Mouse (Mus musculus) urinary bladder, adult 2 months (tissue): ENCODE data around the gene Snx9. TPM values are rescaled to one million over a fixed set of nuclear protein-coding genes. Genes with fewer than 3 reads are reported as not detected.
A peak's percentile ranks its signal among the peaks of the same experiment; 100 is the strongest.

ENCODE experiments used
- DNase-seq: peaks from one replicate; pipeline ENCODE4 v3.0.0; 2022; ENCODE audit warnings: low spot score
- polyA plus RNA-seq: library from polyadenylated mRNA; depleted of rRNA; stranded (reverse); fragments of >200 nt; gene quantifications from 2 replicates; pipeline ENCODE4 v1.2.3, GENCODE M21; 2012

Gene Snx9
- polyA plus RNA-seq, 1 experiment: 51.0 TPM

GRCm38 (mm10) chr17:5878878-5879277 is 37.7 kb downstream of the Snx9 start:
- DNase-seq: no peak

- no peak for DNase-seq
These were observed 44.3 kb downstream of the Snx9 start for GRCm38 (mm10) chr17:5885474-5885873.

DNA sequence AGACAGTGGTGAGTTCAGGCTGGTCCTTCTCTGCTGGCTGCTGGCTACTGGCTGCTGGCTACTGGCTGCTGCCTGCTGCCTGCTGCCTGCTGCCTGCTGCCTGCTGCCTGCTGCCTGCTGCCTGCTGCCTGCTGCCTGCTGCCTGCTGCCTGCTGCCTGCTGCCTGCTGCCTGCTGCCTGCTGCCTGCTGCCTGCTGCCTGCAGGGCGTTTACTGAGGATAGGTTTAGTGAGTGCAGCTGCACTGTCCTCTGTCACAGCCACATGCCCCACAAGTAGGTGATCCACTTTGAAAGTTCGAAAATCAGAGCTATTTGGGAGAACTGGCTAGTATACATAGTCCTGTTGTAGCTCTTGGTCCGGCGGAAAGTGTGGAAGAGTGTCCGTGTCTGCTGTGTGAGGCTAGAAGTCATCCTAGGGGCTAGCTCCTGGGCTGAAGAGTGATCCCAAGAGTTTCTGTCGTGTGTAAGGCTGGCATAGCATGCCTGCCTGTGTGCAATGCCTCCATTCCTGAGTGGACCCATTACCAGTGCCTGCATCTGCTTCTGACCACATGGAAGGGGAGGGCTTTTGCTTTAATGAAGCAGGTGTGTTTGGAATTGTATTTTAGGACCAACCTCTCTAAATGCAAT is 45.2 kb downstream of the Snx9 start:
- no peak for DNase-seq

- no peak for DNase-seq
These were observed 46.0 kb downstream of the Snx9 start for GRCm38 (mm10) chr17:5886943-5887800.

- DNase-seq: peak; percentile 81
These were observed 49.3 kb downstream of the Snx9 start for GRCm38 (mm10) chr17:5890429-5890828.

- no peak for DNase-seq
These were observed 51.0 kb downstream of the Snx9 start for GRCm38 (mm10) chr17:5891933-5892683.

DNA sequence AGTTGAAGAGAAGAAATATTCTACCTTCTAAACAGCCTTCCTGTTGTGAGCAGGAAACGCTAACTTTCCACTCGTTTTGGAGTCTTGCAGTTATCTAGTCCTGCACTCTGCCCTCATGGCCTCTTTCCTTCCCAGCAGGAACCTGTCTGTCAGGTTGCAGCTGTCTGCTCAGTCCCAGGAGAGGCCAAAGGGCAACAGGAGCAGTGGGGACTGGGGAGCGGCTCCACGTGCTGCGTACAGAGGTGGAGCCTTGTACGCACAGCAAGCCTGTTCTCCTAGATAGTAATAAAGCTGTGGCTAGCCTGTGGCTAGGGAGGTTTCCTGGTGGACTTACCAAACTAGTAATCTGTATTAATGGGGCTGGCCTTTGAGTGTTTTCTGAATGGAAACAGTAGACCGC is 52.0 kb downstream of the Snx9 start:
- DNase-seq: no peak

DNA sequence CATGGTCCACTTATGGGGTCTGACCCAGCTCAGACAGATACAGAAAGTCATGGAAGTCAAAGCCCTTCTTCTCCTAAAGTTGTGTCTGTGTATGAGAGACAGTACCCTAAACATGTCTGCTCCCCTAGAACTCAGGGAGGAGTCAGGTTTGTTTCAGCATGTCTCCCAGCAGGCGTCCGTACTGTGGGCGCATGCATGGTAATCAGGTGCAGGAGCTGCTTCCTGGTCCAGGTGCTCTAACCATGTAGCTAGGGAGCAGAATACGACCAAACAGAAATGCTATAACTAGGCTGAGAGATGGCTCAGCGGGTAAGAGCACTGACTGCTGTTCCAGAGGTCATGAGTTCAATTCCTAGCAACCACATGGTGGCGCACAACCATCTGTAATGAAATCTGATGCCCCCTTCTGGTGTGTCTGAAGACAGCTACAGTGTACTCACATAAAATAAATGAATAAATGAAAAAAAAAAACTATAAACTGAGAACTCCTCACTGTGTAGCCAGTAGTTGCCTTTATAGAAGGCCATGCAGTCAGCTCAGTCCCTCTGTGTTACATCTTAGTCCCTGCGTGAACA is 52.5 kb downstream of the Snx9 start:
- no peak for DNase-seq

DNA sequence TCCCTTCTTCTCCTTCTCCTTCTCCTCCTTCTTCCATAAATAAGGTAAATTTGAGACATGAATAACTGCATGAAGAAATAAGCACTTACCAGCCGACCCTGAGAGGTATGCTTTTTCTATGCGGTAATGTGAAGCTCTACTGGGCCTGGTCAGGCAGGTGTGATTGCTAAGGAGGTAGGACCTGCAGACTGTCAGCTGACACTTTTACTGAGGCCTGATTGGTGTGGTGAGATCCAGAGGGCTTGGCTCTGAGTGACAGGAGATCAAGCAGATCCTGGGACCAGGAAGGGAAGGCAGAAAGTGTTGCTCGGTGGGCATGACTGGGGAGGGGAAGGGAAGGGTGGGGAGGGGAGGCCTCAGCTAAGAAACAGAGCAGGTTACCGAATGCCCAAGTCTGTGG is 54.9 kb downstream of the Snx9 start:
- no peak for DNase-seq

DNA sequence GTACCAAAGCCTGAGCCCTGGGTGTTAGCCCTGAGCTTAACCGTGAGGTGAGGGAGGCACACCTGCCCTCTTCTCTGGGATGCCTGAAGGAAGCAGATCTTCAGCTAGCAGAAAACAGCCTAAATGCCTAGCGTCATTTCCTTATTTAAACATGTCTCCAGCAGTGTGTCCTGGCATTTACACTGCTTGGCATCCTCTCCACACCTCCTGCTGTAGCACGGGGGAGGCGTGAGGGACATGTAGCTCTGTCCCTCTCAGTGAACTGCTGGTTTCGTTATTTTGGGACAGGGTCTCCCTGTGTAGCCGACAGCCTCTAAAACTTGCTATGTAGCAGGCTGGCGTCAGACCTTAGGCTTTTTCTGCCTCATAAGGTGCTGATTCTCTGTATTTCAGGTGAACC is 55.5 kb downstream of the Snx9 start:
- DNase-seq: no peak

DNA sequence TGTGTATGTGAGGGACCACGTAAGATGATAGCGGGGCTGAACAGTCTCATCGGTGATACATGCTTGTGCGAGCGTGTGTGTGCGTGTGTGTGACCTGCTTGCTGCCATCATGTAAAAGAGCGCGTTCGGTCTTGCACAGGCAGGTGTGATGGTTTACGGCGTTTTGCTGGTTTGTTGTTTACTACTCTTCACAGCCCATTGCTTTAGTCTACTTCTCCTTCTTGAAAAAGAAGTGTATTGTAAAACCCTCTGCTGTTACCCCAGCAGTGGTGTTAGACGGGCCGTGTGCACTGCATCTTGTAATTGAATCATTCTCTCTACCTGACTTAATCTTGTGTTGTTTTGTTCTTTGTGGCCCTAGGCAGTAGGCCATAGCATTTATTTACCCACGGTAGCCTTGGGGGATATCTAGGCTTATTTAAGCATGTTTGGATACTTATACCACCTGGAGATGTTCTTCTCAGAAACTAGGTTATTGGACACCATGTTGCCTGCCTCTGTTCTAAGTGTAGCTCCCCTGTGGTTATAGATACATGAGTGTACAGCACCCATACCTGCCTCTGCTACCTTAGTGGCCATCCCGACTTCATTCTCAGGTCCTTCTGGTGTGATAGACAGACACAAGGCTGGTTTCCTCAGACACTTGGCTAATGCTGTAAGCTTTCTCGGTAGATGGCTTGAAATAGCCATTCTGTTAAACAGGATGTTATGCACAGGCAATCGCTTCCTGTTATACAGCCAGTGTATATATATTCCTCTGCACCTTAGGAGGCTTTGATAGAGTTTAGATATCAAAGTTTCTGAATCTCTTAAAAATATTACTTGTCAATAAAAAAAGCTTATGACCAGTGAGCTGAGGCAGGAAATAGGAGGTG is 56.4 kb downstream of the Snx9 start:
- no peak for DNase-seq

DNA sequence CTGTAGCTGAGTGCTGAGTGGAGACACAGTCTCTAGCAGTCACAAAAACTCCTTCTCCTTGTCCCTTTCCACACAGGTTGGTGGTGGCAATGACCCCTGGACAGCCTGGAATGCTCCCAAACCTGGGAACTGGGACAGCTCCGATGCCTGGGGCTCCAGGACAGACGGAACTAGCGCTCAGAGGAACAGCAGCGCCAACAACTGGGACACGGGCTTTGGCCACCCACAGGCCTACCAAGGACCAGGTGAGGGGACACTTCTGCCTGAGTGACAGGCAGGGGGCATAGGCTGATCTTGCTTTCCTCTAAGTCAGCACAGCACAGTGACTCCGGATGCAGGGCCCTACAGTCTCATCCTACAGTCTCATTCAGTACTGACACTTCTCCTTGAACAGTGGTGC is 58.1 kb downstream of the Snx9 start:
- no peak for DNase-seq

GRCm38 (mm10) chr17:5901381-5901780 is 60.3 kb downstream of the Snx9 start:
- no peak for DNase-seq

GRCm38 (mm10) chr17:5903630-5904301 is 62.6 kb downstream of the Snx9 start:
- peak; percentile 41 for DNase-seq

- DNase-seq: no peak
These were observed 68.6 kb downstream of the Snx9 start for GRCm38 (mm10) chr17:5909681-5910080.

DNA sequence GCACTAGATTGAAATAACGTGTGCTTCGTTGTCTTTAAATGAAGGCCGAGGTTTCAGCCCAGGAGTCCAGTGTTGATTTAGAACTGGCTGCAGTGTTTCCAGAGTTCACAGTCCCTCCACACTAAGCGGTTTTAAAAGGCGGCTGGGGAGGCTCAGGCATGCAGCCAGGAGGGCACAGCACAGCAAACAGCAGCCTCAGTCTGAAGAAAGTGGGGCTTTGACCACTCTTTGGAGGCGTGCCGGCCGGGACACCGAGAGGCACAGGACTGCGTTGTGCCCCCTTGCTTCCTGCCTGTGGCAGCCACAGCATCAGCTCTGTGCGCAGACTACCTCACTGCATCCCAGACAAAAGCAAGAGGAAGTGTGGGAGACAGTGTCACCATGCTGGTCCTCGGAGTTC is 70.5 kb downstream of the Snx9 start:
- no peak for DNase-seq

DNA sequence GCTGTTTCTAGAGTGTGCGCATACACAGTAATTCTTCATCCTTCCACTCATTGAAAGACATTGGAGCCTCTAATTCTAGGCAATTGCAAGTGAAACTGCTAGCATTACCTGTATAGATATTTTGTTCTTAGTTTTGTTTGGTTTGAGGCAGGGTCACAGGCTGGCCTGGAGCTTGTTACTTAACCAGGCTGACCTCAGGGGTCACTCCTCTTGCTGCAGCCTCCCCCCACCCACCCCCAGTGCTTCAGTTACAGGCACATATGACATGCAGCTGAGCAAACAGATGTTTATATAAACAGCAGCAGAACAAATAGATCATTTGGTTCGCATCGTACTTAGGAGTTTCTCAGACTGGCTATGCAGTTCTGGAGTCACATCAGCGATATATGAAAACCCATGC is 71.7 kb downstream of the Snx9 start:
- no peak for DNase-seq

- DNase-seq: no peak
These were observed 73.1 kb downstream of the Snx9 start for GRCm38 (mm10) chr17:5914217-5914616.

- no peak for DNase-seq
These were observed 80.8 kb downstream of the Snx9 start for GRCm38 (mm10) chr17:5921954-5922353.

GRCm38 (mm10) chr17:5923281-5923680 is 82.2 kb downstream of the Snx9 start:
- no peak for DNase-seq

GRCm38 (mm10) chr17:5924238-5924637 is 83.1 kb downstream of the Snx9 start:
- no peak for DNase-seq
